Mouse (Mus musculus) retina, adult 2 months (tissue): Measurements from ENCODE around the gene Fbxw7.

Experiments used
- DNase-seq: peaks from one replicate; pipeline ENCODE4 v3.0.0-alpha.2; 2012; ENCODE audit warnings: low read depth, low spot score

The Fbxw7 gene

GRCm38 (mm10) chr3:84814762-84815381 is at the start of gene Fbxw7:
Fbxw7 (plus strand) TSS chr3:84815268.
- DNase-seq, result no peak

GRCm38 (mm10) chr3:84768940-84769339 is 46.1 kb upstream of the Fbxw7 start:
- no peak for DNase-seq

GRCm38 (mm10) chr3:84769411-84769810 is 45.7 kb upstream of the Fbxw7 start:
- no peak for DNase-seq

- no peak for DNase-seq
Measured at GRCm38 (mm10) chr3:84770518-84770917, 44.5 kb upstream of the Fbxw7 start.

- DNase-seq, result no peak
Measured at GRCm38 (mm10) chr3:84771980-84772379, 43.1 kb upstream of the Fbxw7 start.

GRCm38 (mm10) chr3:84774246-84775066 is 40.6 kb upstream of the Fbxw7 start:
- DNase-seq, result no peak

- no peak for DNase-seq
Measured at GRCm38 (mm10) chr3:84775067-84775423, 40.0 kb upstream of the Fbxw7 start.

- no peak for DNase-seq
Measured at GRCm38 (mm10) chr3:84775577-84775976, 39.5 kb upstream of the Fbxw7 start.

- DNase-seq, result no peak
Measured at GRCm38 (mm10) chr3:84776084-84776483, 39.0 kb upstream of the Fbxw7 start.

GRCm38 (mm10) chr3:84787914-84788313 is 27.2 kb upstream of the Fbxw7 start:
- no peak for DNase-seq

- no peak for DNase-seq
Measured at GRCm38 (mm10) chr3:84804036-84804435, 11.0 kb upstream of the Fbxw7 start.

GRCm38 (mm10) chr3:84806206-84806605 is 8.9 kb upstream of the Fbxw7 start:
- DNase-seq, result no peak

- DNase-seq, result no peak
Measured at GRCm38 (mm10) chr3:84807826-84808225, 7.2 kb upstream of the Fbxw7 start.

GRCm38 (mm10) chr3:84808906-84809305 is 6.2 kb upstream of the Fbxw7 start:
- DNase-seq, result no peak

- DNase-seq, result no peak
Measured at GRCm38 (mm10) chr3:84810803-84811202, 4.3 kb upstream of the Fbxw7 start.

GRCm38 (mm10) chr3:84813436-84814156 is 1.5 kb upstream of the Fbxw7 start:
- DNase-seq, result no peak

- peak; percentile 100 for DNase-seq
Measured at GRCm38 (mm10) chr3:84814157-84814761, 809 bp upstream of the Fbxw7 start.

- no peak for DNase-seq
Measured at GRCm38 (mm10) chr3:84815461-84815860, 393 bp downstream of the Fbxw7 start.

GRCm38 (mm10) chr3:84816951-84817350 is 1.9 kb downstream of the Fbxw7 start:
- DNase-seq, result no peak

GRCm38 (mm10) chr3:84820654-84821201 is 5.7 kb downstream of the Fbxw7 start:
- DNase-seq, result no peak

- no peak for DNase-seq
Measured at GRCm38 (mm10) chr3:84825990-84826389, 10.9 kb downstream of the Fbxw7 start.

- no peak for DNase-seq
Measured at GRCm38 (mm10) chr3:84826405-84826804, 11.3 kb downstream of the Fbxw7 start.
